Mouse (Mus musculus): ENCODE measurements around the gene Acacb. TPM values are rescaled to one million over a fixed set of nuclear protein-coding genes. Genes with fewer than 3 reads are reported as not detected.

Gene Acacb
- polyA plus RNA-seq, 1 experiment = 0.67 TPM

DNA sequence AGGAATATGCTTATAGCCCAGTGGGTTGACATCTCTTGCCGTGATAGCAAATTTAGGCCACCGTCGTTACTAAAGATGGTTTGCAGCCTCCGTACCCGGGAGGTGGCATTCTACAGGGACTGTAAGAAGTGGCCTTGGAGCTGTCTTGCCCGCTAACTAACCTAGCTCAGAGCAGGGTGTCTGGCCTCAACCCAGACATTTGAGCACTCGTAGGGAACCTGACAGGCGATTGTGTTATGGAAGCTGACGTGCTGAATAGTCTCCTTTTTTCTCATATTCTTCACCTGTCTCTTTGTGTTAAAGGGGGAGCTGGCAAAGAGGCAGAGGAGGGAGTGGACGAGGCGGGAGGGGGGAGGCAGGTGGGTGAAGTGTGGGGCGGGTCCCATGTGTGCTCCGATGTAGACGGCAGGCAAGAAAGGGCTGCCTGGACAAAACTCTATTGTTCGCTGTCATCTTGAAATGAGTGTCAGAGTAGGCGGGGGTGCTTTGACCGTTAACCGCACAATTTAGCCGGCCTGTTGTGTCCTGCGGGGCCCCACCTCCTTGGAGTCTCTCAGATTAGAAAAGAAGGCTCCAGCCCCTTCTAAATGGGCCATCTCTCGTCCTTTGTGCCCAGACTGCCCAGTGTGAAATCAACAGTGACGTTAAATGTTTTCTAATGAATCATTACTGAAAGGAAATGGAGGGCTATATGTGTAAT lies 153.0 kb downstream of the Acacb start:
- TF ChIP-seq POLR2A (IDR thresholded peaks at IDR 0.05; ENCODE audit: borderline replicate concordance, control insufficient read depth, low read depth, low read length) (no peak), CTCF (IDR thresholded peaks at IDR 0.05; ENCODE audit: control insufficient read depth, insufficient read depth, low read length) (no peak)
- 82% methylated on average over 22 of the region's 22 CpGs for WGBS
- Histone ChIP-seq H3K4me1 (ENCODE audit: control insufficient read depth, insufficient read depth, low read length) (no peaks in the 10 kb centered on the region), H3K27ac (ENCODE audit: control insufficient read depth, insufficient read depth, low read depth, low read length, poor library complexity) (no peak overlapping the region), H3K4me3 (replicated peaks; ENCODE audit: control insufficient read depth, low read depth, low read length) (no peak overlapping the region)

DNA sequence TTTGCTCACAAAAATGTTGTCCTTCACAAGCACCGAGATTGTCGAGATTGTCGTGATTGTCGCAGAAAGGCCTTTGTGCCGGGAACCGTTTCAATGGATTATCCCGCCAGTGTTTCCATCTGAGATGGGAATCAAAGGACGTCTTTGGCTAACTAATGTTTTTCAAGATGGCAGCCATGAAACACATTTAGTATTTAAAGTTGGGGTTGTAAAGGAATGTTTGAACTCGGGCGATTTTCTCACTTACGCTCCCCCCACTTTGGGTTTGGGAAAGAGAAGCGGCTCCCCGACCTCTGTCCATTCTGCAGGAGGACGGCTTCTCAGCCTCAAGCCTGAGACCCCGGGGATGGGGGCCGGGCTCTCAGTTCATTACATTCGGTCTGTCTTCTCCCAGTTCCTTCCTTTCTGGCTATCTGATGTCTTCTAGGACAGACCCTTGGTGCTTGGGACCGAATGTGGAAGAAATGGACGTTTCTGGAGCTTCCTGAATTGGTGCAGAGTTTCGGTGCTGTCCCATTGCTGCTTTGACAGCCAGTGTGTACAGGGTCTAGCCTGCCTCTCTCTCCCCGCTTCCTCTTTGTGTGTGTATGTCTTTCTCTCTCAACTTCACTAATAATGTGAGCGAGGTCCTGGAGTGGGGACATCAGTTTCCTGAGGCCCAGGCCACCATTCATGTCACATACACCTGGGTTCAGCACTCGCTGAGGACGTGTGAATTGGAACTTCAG lies 153.7 kb downstream of the Acacb start:
- no peak overlapping the region for H3K27ac ChIP-seq (ENCODE audit: control insufficient read depth, insufficient read depth, low read depth, low read length, poor library complexity)
- no peak overlapping the region for H3K4me3 ChIP-seq (replicated peaks; ENCODE audit: control insufficient read depth, low read depth, low read length)
- no peak for TF ChIP-seq CTCF (IDR thresholded peaks at IDR 0.05; ENCODE audit: control insufficient read depth, insufficient read depth, low read length)
- no peak for TF ChIP-seq POLR2A (IDR thresholded peaks at IDR 0.05; ENCODE audit: borderline replicate concordance, control insufficient read depth, low read depth, low read length)
- H3K4me1 ChIP-seq (ENCODE audit: control insufficient read depth, insufficient read depth, low read length) = no peaks in the 10 kb centered on the region
- WGBS = 73% methylated on average over 24 of the region's 24 CpGs

Other genes starting within 250 kb of the Acacb start
- 26.5 and 52.7 TPM in 2 replicates for gene Coro1c, start 237.8 kb upstream of the Acacb start, polyA plus RNA-seq (2011; ENCODE audit: insufficient read depth, insufficient read length, low replicate concordance, missing spikeins)
- gene Ssh1, start 152.6 kb upstream of the Acacb start, polyA plus RNA-seq (2011; ENCODE audit: insufficient read depth, insufficient read length, low replicate concordance, missing spikeins) = 13.0 and 14.4 TPM in 2 replicates
- 1.6 TPM in 1 of 2 replicates, not detected in the other for gene Dao, start 142.8 kb upstream of the Acacb start, polyA plus RNA-seq (2011; ENCODE audit: insufficient read depth, insufficient read length, low replicate concordance, missing spikeins)
- gene Usp30, start 81.1 kb upstream of the Acacb start, polyA plus RNA-seq (2011; ENCODE audit: insufficient read depth, insufficient read length, low replicate concordance, missing spikeins) = 2.0 and 3.6 TPM in 2 replicates
- not detected in 2 replicates for gene Svop, start 55.0 kb upstream of the Acacb start, polyA plus RNA-seq (2011; ENCODE audit: insufficient read depth, insufficient read length, low replicate concordance, missing spikeins)
- gene Alkbh2, start 18.3 kb upstream of the Acacb start, polyA plus RNA-seq (2011; ENCODE audit: insufficient read depth, insufficient read length, low replicate concordance, missing spikeins) = 3.1 and 8.0 TPM in 2 replicates
- gene Ung, start 16.1 kb upstream of the Acacb start, polyA plus RNA-seq (2011; ENCODE audit: insufficient read depth, insufficient read length, low replicate concordance, missing spikeins) = 7.0 and 29.5 TPM in 2 replicates
- gene Foxn4, start 127.3 kb downstream of the Acacb start, polyA plus RNA-seq (2011; ENCODE audit: insufficient read depth, insufficient read length, low replicate concordance, missing spikeins) = not detected in 2 replicates
- 0.61 and 2.1 TPM in 2 replicates for gene Myo1h, start 142.6 kb downstream of the Acacb start, polyA plus RNA-seq (2011; ENCODE audit: insufficient read depth, insufficient read length, low replicate concordance, missing spikeins)
- 17.4 and 29.7 TPM in 2 replicates for gene Kctd10, start 234.0 kb downstream of the Acacb start, polyA plus RNA-seq (2011; ENCODE audit: insufficient read depth, insufficient read length, low replicate concordance, missing spikeins)
- 27.8 and 51.0 TPM in 2 replicates for gene Ube3b, start 234.1 kb downstream of the Acacb start, polyA plus RNA-seq (2011; ENCODE audit: insufficient read depth, insufficient read length, low replicate concordance, missing spikeins)